Mouse (Mus musculus) stomach, embryonic 14.5 days (tissue): ENCODE results near the gene Homer3. TPM values are rescaled to one million over a fixed set of nuclear protein-coding genes. Genes with fewer than 3 reads are reported as not detected.

ENCODE experiments used
- ATAC-seq: fragments of 200-750 bp; cut with Nextera tagmentation; 2 replicates; pipeline ENCODE4 v1.8.0; 2017; ENCODE audit warnings: low read depth, moderate TSS enrichment; ENCODE audit not compliant: insufficient number of reproducible peaks, insufficient read depth, low FRiP score
- H3K27ac ChIP-seq: fragments of 300-500 bp; sonication (generic); 2 replicates; pipeline ENCODE4 v1.5.1; 2014; ENCODE audit warnings: mild to moderate bottlenecking, low read length, moderate library complexity, mixed read lengths
- H3K27me3 ChIP-seq: fragments of 300-500 bp; sonication (generic); 2 replicates; pipeline ENCODE4 v1.6.1; 2014; ENCODE audit warnings: low read length, control low read depth, mixed read lengths; ENCODE audit not compliant: control insufficient read depth, insufficient read depth
- H3K36me3 ChIP-seq: fragments of 300-500 bp; sonication (generic); 2 replicates; pipeline ENCODE4 v1.6.1; 2014; ENCODE audit warnings: mild to moderate bottlenecking, control low read depth, low read length, moderate library complexity, mixed read lengths; ENCODE audit not compliant: control insufficient read depth, insufficient read depth
- H3K4me1 ChIP-seq: fragments of 300-500 bp; sonication (generic); 2 replicates; pipeline ENCODE4 v1.6.1; 2014; ENCODE audit warnings: low read length, control low read depth, mixed read lengths; ENCODE audit not compliant: control insufficient read depth, insufficient read depth
- H3K4me2 ChIP-seq: fragments of 300-500 bp; sonication (generic); replicated peaks from 2 replicates; pipeline ENCODE4 v1.6.1; 2014; ENCODE audit warnings: low read depth, low read length, control low read depth
- H3K4me3 ChIP-seq: fragments of 300-500 bp; sonication (generic); 2 replicates; pipeline ENCODE4 v1.5.1; 2014; ENCODE audit warnings: low read depth, low read length, control low read depth
- H3K9ac ChIP-seq: fragments of 300-500 bp; sonication (generic); replicated peaks from 2 replicates; pipeline ENCODE4 v1.6.1; 2014; ENCODE audit warnings: low read depth, mild to moderate bottlenecking, control low read depth, low read length, moderate library complexity, mixed read lengths
- H3K9me3 ChIP-seq: fragments of 300-500 bp; sonication (generic); 2 replicates; pipeline ENCODE4 v1.6.1; 2016; ENCODE audit warnings: low read depth, low read length, control low read depth; ENCODE audit not compliant: control insufficient read depth
- WGBS: fragments of 180-500 bp; shearing (Covaris S2); extraction: QIAGEN DNeasy Blood & Tissue Kit; methylation state at CpG from one replicate; pipeline ENCODE4 v1.1.7; 2014; 5-methylcytosine and 5-hydroxymethylcytosine counted together
- polyA plus RNA-seq: library from polyadenylated mRNA; unstranded; fragments of >200 nt; fragmentation: Nextera tagmentation; extraction: Ambion mirVana; gene quantifications from 2 replicates; pipeline ENCODE4 v1.2.1, GENCODE M21; 2014

Homer3 gene
- polyA plus RNA-seq, 1 experiment from 2014 or later: 33.7 TPM

- ATAC-seq: no peak
- Histone ChIP-seq H3K4me2 (no peak overlapping the region), H3K27ac (no peak overlapping the region), H3K9ac (no peak overlapping the region), H3K36me3 (peaks cover 91% of the 10 kb centered on the region), H3K27me3 (no peaks in the 10 kb centered on the region), H3K9me3 (no peaks in the 10 kb centered on the region), H3K4me1 (no peaks in the 10 kb centered on the region), H3K4me3 (no peak overlapping the region)
- WGBS: 75% methylated on average over 1 of the region's 1 CpGs
Measured at GRCm38 (mm10) chr8:70254628-70255027, 28.0 kb upstream of the Homer3 start.

DNA sequence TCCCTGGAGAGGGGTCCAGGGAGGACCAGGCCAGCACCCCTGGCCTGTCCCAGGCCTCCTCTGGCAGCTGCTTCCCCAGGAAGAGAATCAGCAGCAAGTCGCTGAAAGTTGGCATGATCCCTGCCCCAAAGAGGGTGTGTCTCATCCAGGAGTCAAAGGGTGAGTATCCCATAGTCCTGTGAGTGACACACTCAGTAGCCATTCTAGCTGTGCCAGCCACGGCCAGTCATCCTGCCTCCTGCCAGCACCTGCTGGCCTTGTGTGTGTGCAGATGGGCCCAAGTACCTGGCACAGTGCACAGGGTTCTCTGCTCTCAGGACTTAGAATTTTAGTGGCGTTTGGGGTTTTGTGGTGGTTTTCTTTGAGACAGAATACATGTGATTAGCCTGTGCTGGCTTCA is 25.2 kb upstream of the Homer3 start:
- H3K9me3 ChIP-seq: no peaks in the 10 kb centered on the region
- H3K4me1 ChIP-seq: no peaks in the 10 kb centered on the region
- no peak for ATAC-seq
- H3K27ac ChIP-seq: no peak overlapping the region
- peaks cover 90% of the 10 kb centered on the region for H3K36me3 ChIP-seq
- no peaks in the 10 kb centered on the region for H3K27me3 ChIP-seq
- no peak overlapping the region for H3K4me3 ChIP-seq
- H3K9ac ChIP-seq: no peak overlapping the region
- H3K4me2 ChIP-seq: no peak overlapping the region
- WGBS: 83% methylated on average over 3 of the region's 3 CpGs

- H3K4me1 ChIP-seq: no peaks in the 10 kb centered on the region
- no peak for ATAC-seq
- H3K27me3 ChIP-seq: no peaks in the 10 kb centered on the region
- H3K9ac ChIP-seq: no peak overlapping the region
- no peak overlapping the region for H3K4me2 ChIP-seq
- H3K9me3 ChIP-seq: no peaks in the 10 kb centered on the region
- no peak overlapping the region for H3K4me3 ChIP-seq
- H3K36me3 ChIP-seq: peaks cover 86% of the 10 kb centered on the region
- 96% methylated on average over 5 of the region's 5 CpGs for WGBS
- no peak overlapping the region for H3K27ac ChIP-seq
Measured at GRCm38 (mm10) chr8:70258600-70258999, 24.0 kb upstream of the Homer3 start.

- Histone ChIP-seq H3K9me3 (no peaks in the 10 kb centered on the region), H3K27me3 (no peaks in the 10 kb centered on the region), H3K4me1 (no peaks in the 10 kb centered on the region), H3K36me3 (peaks cover 83% of the 10 kb centered on the region), H3K4me2 (no peak overlapping the region), H3K27ac (no peak overlapping the region), H3K4me3 (no peak overlapping the region), H3K9ac (no peak overlapping the region)
- ATAC-seq: no peak
- 82% methylated on average over 2 of the region's 2 CpGs for WGBS
Measured at GRCm38 (mm10) chr8:70259043-70259442, 23.6 kb upstream of the Homer3 start.

- 78% methylated on average over 3 of the region's 3 CpGs for WGBS
- no peak overlapping the region for H3K4me2 ChIP-seq
- no peak overlapping the region for H3K9ac ChIP-seq
- peaks cover 15% of the 10 kb centered on the region for H3K36me3 ChIP-seq
- no peaks in the 10 kb centered on the region for H3K4me1 ChIP-seq
- H3K9me3 ChIP-seq: no peaks in the 10 kb centered on the region
- no peak overlapping the region for H3K4me3 ChIP-seq
- ATAC-seq: no peak
- H3K27ac ChIP-seq: no peak overlapping the region
- H3K27me3 ChIP-seq: no peaks in the 10 kb centered on the region
Measured at GRCm38 (mm10) chr8:70267674-70268073, 15.0 kb upstream of the Homer3 start.

DNA sequence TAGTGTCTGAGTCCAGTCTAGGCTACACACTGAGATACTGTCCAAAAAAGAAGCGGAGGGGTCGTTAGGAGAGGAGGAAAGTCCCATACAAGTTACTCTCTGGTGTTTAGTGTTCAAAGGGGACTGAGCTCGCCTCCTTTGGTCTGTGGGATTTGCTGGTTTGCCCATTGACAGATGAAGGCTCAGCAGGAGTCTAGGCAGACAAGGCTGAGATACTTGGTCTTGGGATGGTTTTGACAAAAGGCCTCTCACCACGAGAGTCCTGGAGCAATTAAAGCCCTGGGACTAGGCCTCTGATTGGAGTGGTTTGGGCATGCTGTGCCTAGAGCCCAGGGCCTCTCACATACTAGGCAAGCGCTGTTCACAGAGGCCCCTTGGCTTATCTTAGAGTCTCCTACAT is 14.3 kb upstream of the Homer3 start:
- H3K4me2 ChIP-seq: no peak overlapping the region
- no peak overlapping the region for H3K9ac ChIP-seq
- no peak overlapping the region for H3K27ac ChIP-seq
- H3K9me3 ChIP-seq: no peaks in the 10 kb centered on the region
- no peaks in the 10 kb centered on the region for H3K4me1 ChIP-seq
- no peak for ATAC-seq
- peaks cover 9% of the 10 kb centered on the region for H3K36me3 ChIP-seq
- H3K4me3 ChIP-seq: no peak overlapping the region
- H3K27me3 ChIP-seq: no peaks in the 10 kb centered on the region
- 66% methylated on average over 5 of the region's 5 CpGs for WGBS

GRCm38 (mm10) chr8:70268799-70269565 is 13.6 kb upstream of the Homer3 start:
- no peak overlapping the region for H3K4me3 ChIP-seq
- no peak for ATAC-seq
- H3K27ac ChIP-seq: no peak overlapping the region
- WGBS: 47% methylated on average over 11 of the region's 11 CpGs
- no peaks in the 10 kb centered on the region for H3K4me1 ChIP-seq
- H3K9me3 ChIP-seq: no peaks in the 10 kb centered on the region
- no peak overlapping the region for H3K4me2 ChIP-seq
- H3K36me3 ChIP-seq: peaks cover 9% of the 10 kb centered on the region
- H3K9ac ChIP-seq: no peak overlapping the region
- H3K27me3 ChIP-seq: no peaks in the 10 kb centered on the region

GRCm38 (mm10) chr8:70272949-70273348 is 9.7 kb upstream of the Homer3 start:
- no peak overlapping the region for H3K4me2 ChIP-seq
- no peaks in the 10 kb centered on the region for H3K36me3 ChIP-seq
- H3K9ac ChIP-seq: no peak overlapping the region
- 36% methylated on average over 3 of the region's 3 CpGs for WGBS
- H3K4me1 ChIP-seq: no peaks in the 10 kb centered on the region
- H3K27me3 ChIP-seq: no peaks in the 10 kb centered on the region
- H3K27ac ChIP-seq: no peak overlapping the region
- peak; percentile 56 for ATAC-seq
- H3K9me3 ChIP-seq: no peaks in the 10 kb centered on the region
- no peak overlapping the region for H3K4me3 ChIP-seq

DNA sequence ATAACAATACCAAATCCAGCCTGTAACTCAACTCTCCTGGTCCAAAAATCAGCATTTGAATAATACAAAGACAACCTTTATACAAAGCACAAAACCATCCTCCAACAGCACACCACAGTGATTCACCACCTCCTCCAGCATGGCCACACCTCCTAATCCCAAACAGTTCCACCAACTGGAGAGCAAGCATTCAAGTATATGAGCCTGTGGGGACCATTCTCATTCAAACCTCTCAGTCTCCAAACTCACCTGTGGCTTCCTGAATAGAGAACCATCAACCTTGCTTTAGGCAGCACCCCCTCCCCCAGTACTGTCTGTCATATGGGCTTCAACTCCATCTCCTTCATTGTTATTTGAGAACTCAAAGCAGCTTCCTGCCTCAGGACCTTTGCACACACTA is 8.3 kb upstream of the Homer3 start:
- no peaks in the 10 kb centered on the region for H3K9me3 ChIP-seq
- H3K4me3 ChIP-seq: no peak overlapping the region
- H3K27me3 ChIP-seq: no peaks in the 10 kb centered on the region
- no peak overlapping the region for H3K9ac ChIP-seq
- ATAC-seq: no peak
- H3K27ac ChIP-seq: no peak overlapping the region
- H3K4me2 ChIP-seq: no peak overlapping the region
- no peaks in the 10 kb centered on the region for H3K36me3 ChIP-seq
- H3K4me1 ChIP-seq: no peaks in the 10 kb centered on the region
